Mouse (Mus musculus): Measurements from ENCODE around the gene Eml2. TPM values are rescaled to one million over a fixed set of nuclear protein-coding genes. Genes with fewer than 3 reads are reported as not detected.
"Not testable (repeated sequence)": the region's sequence is repeated elsewhere in the genome, so short reads cannot be mapped to it uniquely, and the experiment has no call there.

Eml2 gene
- polyA plus RNA-seq, 1 experiment: 17.2 TPM

- peak within 1 kb of the TSS; percentile 87 for H3K4me3 ChIP-seq (ENCODE audit: low read depth, low read length)
- H3K27ac ChIP-seq (ENCODE audit: insufficient read depth, low read depth, low read length): peak within 1 kb of the TSS; percentile 70
- H3K4me1 ChIP-seq (ENCODE audit: control insufficient read depth, insufficient read depth, insufficient read length, low read length): peaks cover 3% of the 10 kb centered on the region; the same call in 1 of the 2 replicates
- WGBS: under 1% methylated on average over 24 of the region's 24 CpGs
- H3K36me3 ChIP-seq (ENCODE audit: control insufficient read depth, insufficient read depth, low read length): peaks cover 10% of the 10 kb centered on the region; the same call in 1 of the 2 replicates
- TF ChIP-seq CTCF (IDR thresholded peaks at IDR 0.05; ENCODE audit: extremely low read depth, insufficient read length, insufficient replicate concordance, low read depth, low read length) (no peak), POLR2A (IDR thresholded peaks at IDR 0.05; ENCODE audit: low read depth, low read length) (peak; percentile 48; the same call in 1 of the 2 replicates)
- no peaks in the 10 kb centered on the region for H3K27me3 ChIP-seq (ENCODE audit: control insufficient read depth, insufficient read depth, low read length)
Observed at GRCm38 (mm10) chr7:19149626-19150025, 26.6 kb upstream of the Eml2 start, which contains the start of gene Snrpd2. Snrpd2 (plus strand) TSS chr7:19149722.

DNA sequence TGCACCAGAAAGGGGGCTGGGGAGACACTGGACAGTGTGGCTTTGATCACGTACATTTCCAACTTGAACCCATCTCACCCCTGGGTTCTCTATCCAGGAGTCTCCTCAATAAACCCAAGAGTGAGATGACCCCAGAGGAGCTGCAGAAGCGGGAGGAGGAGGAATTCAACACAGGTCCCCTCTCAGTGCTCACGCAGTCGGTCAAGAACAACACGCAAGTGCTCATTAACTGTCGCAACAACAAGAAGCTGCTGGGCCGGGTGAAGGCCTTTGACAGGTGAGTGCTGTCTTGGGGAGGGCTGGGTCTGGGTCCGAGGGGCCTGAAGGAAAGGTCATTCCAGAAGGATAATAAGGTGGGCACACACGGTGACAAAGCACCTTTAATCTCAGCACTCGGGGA lies 25.1 kb upstream of the Eml2 start:
- H3K27me3 ChIP-seq (ENCODE audit: control insufficient read depth, insufficient read depth, low read length); H3K27ac ChIP-seq (ENCODE audit: insufficient read depth, low read depth, low read length); H3K4me3 ChIP-seq (ENCODE audit: low read depth, low read length); H3K4me1 ChIP-seq (ENCODE audit: control insufficient read depth, insufficient read depth, insufficient read length, low read length): not testable (repeated sequence)
- H3K36me3 ChIP-seq (ENCODE audit: control insufficient read depth, insufficient read depth, low read length): peaks cover 10% of the 10 kb centered on the region; the same call in 1 of the 2 replicates
- 83% methylated on average over 10 of the region's 10 CpGs for whole genome bisulfite sequencing

GRCm38 (mm10) chr7:19154796-19155195 lies 21.4 kb upstream of the Eml2 start:
- Histone ChIP-seq H3K4me3 (ENCODE audit: low read depth, low read length) (no peak overlapping the region), H3K36me3 (ENCODE audit: control insufficient read depth, insufficient read depth, low read length) (peaks cover 10% of the 10 kb centered on the region; the same call in 1 of the 2 replicates), H3K27me3 (ENCODE audit: control insufficient read depth, insufficient read depth, low read length) (no peaks in the 10 kb centered on the region), H3K27ac (ENCODE audit: insufficient read depth, low read depth, low read length) (no peak overlapping the region), H3K4me1 (ENCODE audit: control insufficient read depth, insufficient read depth, insufficient read length, low read length) (peaks cover 20% of the 10 kb centered on the region)
- 80% methylated on average over 8 of the region's 8 CpGs for WGBS
- TF ChIP-seq CTCF (IDR thresholded peaks at IDR 0.05; ENCODE audit: extremely low read depth, insufficient read length, insufficient replicate concordance, low read depth, low read length): no peak
- no peak for TF ChIP-seq POLR2A (IDR thresholded peaks at IDR 0.05; ENCODE audit: low read depth, low read length)

DNA sequence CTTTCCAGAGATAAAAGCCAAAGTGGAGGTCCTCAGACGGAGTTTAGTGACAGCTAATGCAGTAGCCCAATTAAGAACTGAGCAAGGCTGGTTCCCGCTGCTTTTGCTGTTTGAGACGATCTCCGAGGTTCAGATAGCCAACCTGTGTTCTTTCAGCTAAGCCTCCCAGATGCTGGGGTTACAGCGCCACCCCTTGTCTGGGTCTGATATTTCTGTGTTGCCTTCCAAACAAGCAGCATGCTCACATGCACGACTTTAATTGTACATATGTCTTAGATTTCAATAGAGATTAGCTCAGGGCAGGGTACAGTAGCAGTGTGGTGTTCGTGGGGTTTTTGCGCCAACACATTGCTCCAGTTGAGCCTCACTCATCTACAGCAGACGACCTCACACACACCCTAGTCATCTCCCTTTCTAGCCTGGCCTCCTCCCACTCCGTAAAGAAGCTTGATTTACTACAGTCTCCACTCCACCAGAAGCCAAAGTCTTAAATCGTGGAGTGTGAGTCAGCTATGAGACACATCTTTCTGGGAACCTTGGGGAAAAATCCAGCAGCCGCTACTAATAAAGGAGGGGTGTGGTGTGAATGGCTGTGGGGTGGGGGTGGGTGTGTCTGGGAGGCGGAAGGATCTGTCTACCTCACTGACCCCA lies 20.3 kb upstream of the Eml2 start:
- H3K4me3 ChIP-seq (ENCODE audit: low read depth, low read length): no peak overlapping the region
- H3K36me3 ChIP-seq (ENCODE audit: control insufficient read depth, insufficient read depth, low read length): peaks cover 10% of the 10 kb centered on the region; the same call in 1 of the 2 replicates
- peak overlapping the region; percentile 36 for H3K27ac ChIP-seq (ENCODE audit: insufficient read depth, low read depth, low read length)
- 34% methylated on average over 13 of the region's 13 CpGs for WGBS
- H3K4me1 ChIP-seq (ENCODE audit: control insufficient read depth, insufficient read depth, insufficient read length, low read length): peaks cover 26% of the 10 kb centered on the region
- TF ChIP-seq POLR2A (IDR thresholded peaks at IDR 0.05; ENCODE audit: low read depth, low read length): no peak
- peak; percentile 42; the same call in 1 of the 2 replicates for TF ChIP-seq CTCF (IDR thresholded peaks at IDR 0.05; ENCODE audit: extremely low read depth, insufficient read length, insufficient replicate concordance, low read depth, low read length)
- H3K27me3 ChIP-seq (ENCODE audit: control insufficient read depth, insufficient read depth, low read length): no peaks in the 10 kb centered on the region

- peak overlapping the region; percentile 36 for H3K4me3 ChIP-seq (ENCODE audit: low read depth, low read length)
Observed at GRCm38 (mm10) chr7:19157160-19157800, 18.9 kb upstream of the Eml2 start.

DNA sequence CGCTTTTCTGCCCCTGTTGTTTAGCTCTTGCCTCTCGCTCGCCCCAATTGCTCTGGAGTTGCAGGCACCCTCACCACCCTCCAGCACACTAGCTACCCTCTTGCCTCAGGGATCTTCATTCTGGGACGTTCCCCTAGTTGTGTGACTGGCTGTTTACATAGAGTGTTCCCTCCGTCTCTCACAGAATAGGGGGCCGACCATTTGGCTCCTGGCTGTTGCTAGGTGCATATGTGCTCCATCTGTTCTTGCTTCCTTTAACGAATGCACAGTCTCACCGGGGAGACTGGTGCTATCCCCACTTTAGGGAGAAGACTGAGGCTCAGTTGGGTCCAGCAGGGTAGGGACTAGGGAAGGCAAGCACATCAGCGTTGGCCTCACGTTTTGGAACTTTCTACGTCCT lies 17.6 kb upstream of the Eml2 start:
- TF ChIP-seq CTCF (IDR thresholded peaks at IDR 0.05; ENCODE audit: extremely low read depth, insufficient read length, insufficient replicate concordance, low read depth, low read length) (no peak), POLR2A (IDR thresholded peaks at IDR 0.05; ENCODE audit: low read depth, low read length) (no peak)
- peaks cover 26% of the 10 kb centered on the region for H3K4me1 ChIP-seq (ENCODE audit: control insufficient read depth, insufficient read depth, insufficient read length, low read length)
- H3K27ac ChIP-seq (ENCODE audit: insufficient read depth, low read depth, low read length): no peak overlapping the region
- 78% methylated on average over 11 of the region's 11 CpGs for WGBS
- H3K4me3 ChIP-seq (ENCODE audit: low read depth, low read length): no peak overlapping the region
- H3K36me3 ChIP-seq (ENCODE audit: control insufficient read depth, insufficient read depth, low read length): peaks cover 1% of the 10 kb centered on the region; the same call in 1 of the 2 replicates
- no peaks in the 10 kb centered on the region for H3K27me3 ChIP-seq (ENCODE audit: control insufficient read depth, insufficient read depth, low read length)

More at GRCm38 (mm10) chr7:19157160-19157800, 18.9 kb upstream of the Eml2 start:
- Histone ChIP-seq H3K4me1 (ENCODE audit: control insufficient read depth, insufficient read depth, insufficient read length, low read length) (peaks cover 26% of the 10 kb centered on the region), H3K27ac (ENCODE audit: insufficient read depth, low read depth, low read length) (no peak overlapping the region), H3K27me3 (ENCODE audit: control insufficient read depth, insufficient read depth, low read length) (no peaks in the 10 kb centered on the region), H3K36me3 (ENCODE audit: control insufficient read depth, insufficient read depth, low read length) (peaks cover 7% of the 10 kb centered on the region; the same call in 1 of the 2 replicates)
- TF ChIP-seq POLR2A (IDR thresholded peaks at IDR 0.05; ENCODE audit: low read depth, low read length): no peak
- TF ChIP-seq CTCF (IDR thresholded peaks at IDR 0.05; ENCODE audit: extremely low read depth, insufficient read length, insufficient replicate concordance, low read depth, low read length): peak; percentile 89
- 5% methylated on average over 30 of the region's 30 CpGs for WGBS

DNA sequence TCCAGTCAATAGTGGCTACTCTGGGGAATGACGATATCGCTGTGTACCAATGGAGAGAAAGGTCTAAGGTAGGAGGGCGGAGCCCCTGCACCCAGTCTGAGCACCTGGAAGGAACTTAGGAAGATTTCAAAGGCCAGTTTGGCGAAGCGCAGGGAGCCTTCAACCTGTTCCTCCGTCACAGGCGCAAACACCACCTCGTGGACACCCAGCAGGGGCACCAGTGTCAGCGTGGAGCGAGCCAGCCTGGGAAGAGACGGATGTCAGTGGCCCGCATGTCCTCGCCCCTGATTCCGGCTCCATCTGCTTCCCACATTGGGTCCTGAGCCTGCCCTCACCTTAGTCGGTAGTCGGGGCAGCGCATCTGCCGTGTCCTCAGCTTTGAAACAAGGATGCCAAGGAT lies 16.8 kb upstream of the Eml2 start:
- Histone ChIP-seq H3K4me1 (ENCODE audit: control insufficient read depth, insufficient read depth, insufficient read length, low read length) (peaks cover 33% of the 10 kb centered on the region), H3K36me3 (ENCODE audit: control insufficient read depth, insufficient read depth, low read length) (no peaks in the 10 kb centered on the region), H3K27ac (ENCODE audit: insufficient read depth, low read depth, low read length) (no peak overlapping the region), H3K27me3 (ENCODE audit: control insufficient read depth, insufficient read depth, low read length) (no peaks in the 10 kb centered on the region), H3K4me3 (ENCODE audit: low read depth, low read length) (peak overlapping the region; percentile 47)
- TF ChIP-seq POLR2A (IDR thresholded peaks at IDR 0.05; ENCODE audit: low read depth, low read length) (no peak), CTCF (IDR thresholded peaks at IDR 0.05; ENCODE audit: extremely low read depth, insufficient read length, insufficient replicate concordance, low read depth, low read length) (no peak)
- 9% methylated on average over 18 of the region's 18 CpGs for WGBS
